Mouse (Mus musculus): ENCODE measurements at regions not wholly inside any gene's neighbourhood (a gene's known extent, or its start where the extent isn't known, plus 50 kb on each side); places are given as distances from the start of the nearest gene placed in this dataset.

DNA sequence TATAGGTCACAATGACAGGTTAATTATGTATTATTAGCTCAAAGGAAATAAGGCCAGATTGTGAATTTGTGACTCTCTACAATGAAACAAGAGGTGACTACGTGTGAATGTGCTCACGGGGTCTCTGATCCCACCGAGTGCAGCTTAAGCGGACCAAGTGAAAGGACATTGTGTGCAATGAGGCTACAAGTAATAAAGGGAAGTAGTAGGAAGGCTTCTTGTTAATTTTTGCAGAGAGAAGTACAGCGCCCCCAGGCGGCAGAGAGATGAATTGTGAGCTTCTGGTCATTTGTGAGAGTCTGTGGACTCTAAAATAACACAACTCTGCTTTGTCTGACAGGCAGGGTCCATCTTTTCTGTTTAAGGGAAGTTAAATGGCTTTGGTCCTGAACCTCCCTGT, 73.9 kb upstream of the Gls start:
- TF ChIP-seq USF1 (IDR thresholded peaks at IDR 0.05; ENCODE audit: low read depth) (no peak), TCF12 (IDR thresholded peaks at IDR 0.05; ENCODE audit: insufficient read depth, poor library complexity, severe bottlenecking) (no peak), POLR2A (IDR thresholded peaks at IDR 0.05; ENCODE audit: insufficient read length, low read depth) (no peak), MAX (IDR thresholded peaks at IDR 0.05; ENCODE audit: low read depth) (no peak), MYOG (IDR thresholded peaks at IDR 0.05; ENCODE audit: control insufficient read depth in 1 of 3, insufficient read depth in 1 of 3, insufficient read length in 2 of 3, low read depth in 2 of 3) (no peak), POLR2AphosphoS2 (IDR thresholded peaks at IDR 0.05; ENCODE audit: insufficient read length, low read depth) (no peak), CEBPB (IDR thresholded peaks at IDR 0.05; ENCODE audit: insufficient read depth, poor library complexity, severe bottlenecking) (no peak)
